Mouse (Mus musculus): ENCODE results near the gene Rnft2.

Rnft2 gene

GRCm38 (mm10) chr5:118142471-118142870 lies 102.4 kb downstream of the Rnft2 start:
- DNase-seq (ENCODE audit: low read depth, low spot score), result no peak

Measured in 3T3-L1 (cell line).